Mouse (Mus musculus) erythroblast, embryonic 14.5 days (primary cell): ENCODE results near the gene Pomgnt1.

Experiments
- GATA1 ChIP-seq: IDR thresholded peaks from 2 replicates; pipeline ENCODE4 v1.6.1; 2012; ENCODE audit warnings: low read length, inconsistent platforms, mixed read lengths
- TAL1 ChIP-seq: IDR thresholded peaks from 3 replicates; pipeline ENCODE4 v1.6.1; 2012; ENCODE audit warnings: low read length, inconsistent platforms, mixed read lengths

GRCm38 (mm10) chr4:116149812-116150155, 26.1 kb downstream of the Pomgnt1 start:
- TF ChIP-seq TAL1 (no peak), GATA1 (no peak)
